Comparison of ENCODE assay signal across 1 mouse cellular context in the genomic region with DNA sequence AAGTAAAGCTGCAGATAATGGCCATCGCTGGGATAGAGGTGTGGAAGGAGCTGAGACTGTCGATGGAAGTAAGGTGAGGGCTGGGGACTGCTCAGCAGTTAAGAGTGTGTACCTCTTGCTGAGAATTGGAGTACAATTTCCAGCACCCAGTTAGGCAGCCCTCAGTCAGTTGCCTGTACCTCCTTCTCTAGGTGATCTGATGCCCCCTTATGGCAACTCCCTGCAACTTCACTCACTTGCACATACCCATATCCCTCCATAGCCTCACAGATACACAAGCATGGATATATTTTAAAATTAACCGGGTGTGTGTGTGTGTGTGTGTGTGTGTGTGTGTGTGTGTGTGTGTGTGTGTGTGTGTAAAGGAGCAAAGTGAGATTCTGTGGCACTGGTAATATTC.
TF ChIP-seq lines count a peak whose summit lies in the region.

No protein-coding gene starts in this region.

TF ChIP-seq in MEL, 35 proteins besides CTCF, POLR2A, EP300 and RAD21:
- TF ChIP-seq RCOR1 (IDR thresholded peaks at IDR 0.05; ENCODE audit: low read depth, low read length) = no peak
- no peak for TF ChIP-seq MEF2A (IDR thresholded peaks at IDR 0.05; ENCODE audit: extremely low read depth, insufficient replicate concordance, low read depth, low read length, poor library complexity, severe bottlenecking)
- no peak for TF ChIP-seq NELFE (IDR thresholded peaks at IDR 0.05; ENCODE audit: low read depth, low read length)
- TF ChIP-seq SMC3 (IDR thresholded peaks at IDR 0.05; ENCODE audit: low read depth, low read length) = peak; percentile 58
- TF ChIP-seq GABPA (IDR thresholded peaks at IDR 0.05; ENCODE audit: low read depth, low read length) = no peak
- TF ChIP-seq E2F4 (IDR thresholded peaks at IDR 0.05; ENCODE audit: borderline replicate concordance, low read depth, low read length) = no peak
